Mouse (Mus musculus) liver, adult 10 weeks (tissue): ENCODE measurements around the gene Gm8857. TPM values are rescaled to one million over a fixed set of nuclear protein-coding genes. Genes with fewer than 3 reads are reported as not detected.

Experiments used
- polyA plus RNA-seq: library from polyadenylated mRNA; stranded (reverse); fragments of 350-450 nt; fragmentation: Illumina TruSeq; extraction: RNeasy Lipid Tissue Mini Kit (QIAGEN cat#74804); gene quantifications from one replicate; pipeline ENCODE4 v1.2.3, GENCODE M21; 2014; ENCODE audit warnings: low read depth, low replicate concordance

Gm8857 gene
- not detected for polyA plus RNA-seq

DNA sequence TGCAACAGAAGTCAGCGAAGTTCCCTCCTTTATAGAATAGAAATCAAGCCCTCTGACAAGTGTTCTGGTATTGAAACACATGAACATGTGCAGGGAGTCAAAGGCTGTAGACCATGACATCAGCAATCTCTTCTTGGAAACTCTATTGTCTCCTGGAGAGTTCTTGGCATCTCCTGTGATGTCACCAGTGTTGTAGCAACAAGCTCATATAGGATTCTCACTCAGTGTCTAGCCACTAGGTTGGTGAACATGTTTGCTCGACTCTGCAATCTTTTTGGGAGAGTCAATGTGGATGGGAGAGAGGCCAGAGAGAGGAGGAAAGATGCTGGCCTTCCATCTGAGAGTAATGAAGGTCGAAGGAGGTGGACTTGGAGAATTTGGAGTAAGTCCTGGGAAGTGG is at the start of gene Gm8857, which contains the start of gene Gm8871:
TSS of gene Gm8857 (plus strand) at position 303 of the 400 bp plus-strand sequence.
TSS of gene Gm8871 (plus strand) at position 301 of the 400 bp plus-strand sequence.

Other genes starting within 250 kb of the Gm8857 start
- gene Gm8871, start within 50 bp of the Gm8857 start, polyA plus RNA-seq: not detected
- not detected for gene Gm8879, start 179.8 kb downstream of the Gm8857 start, polyA plus RNA-seq
- not detected for gene Gm5861, start 235.3 kb downstream of the Gm8857 start, polyA plus RNA-seq